ENCODE assay signal across 22 mouse cellular contexts in genomic region chr2:160891697-160892096, GRCm38 (mm10). TPM values are rescaled to one million over a fixed set of nuclear protein-coding genes. Genes with fewer than 3 reads are reported as not detected.
DNase-seq lines count a peak whose midpoint lies in the region; ATAC-seq and TF ChIP-seq lines count a peak whose summit lies in the region.
"Had no signal": no experiment of that assay in that cellular context is flagged by ENCODE, and none has a peak within 500 bp of the region (broad histone marks: within the 10 kb centered on the region; RNA-seq: fewer than 3 reads in every experiment).

No protein-coding gene starts in this region.

- H3K4me1 ChIP-seq in midbrain, embryonic 11.5 days (ENCODE audit: control insufficient read depth, insufficient read depth, low read length): peaks cover 3% of the 10 kb centered on the region; the same call in 1 of the 2 replicates
- peaks cover 9% of the 10 kb centered on the region for H3K4me1 ChIP-seq in midbrain, embryonic 14.5 days (ENCODE audit: control insufficient read depth, insufficient read depth, low read length)

- no peak for TF ChIP-seq POLR2A in myocyte (IDR thresholded peaks at IDR 0.05; ENCODE audit: insufficient read length, low read depth)

- H3K4me3 ChIP-seq in midbrain, embryonic 11.5 days (ENCODE audit: low read depth, low read length): no peak overlapping the region
- H3K4me3 ChIP-seq in midbrain, embryonic 14.5 days (replicated peaks; ENCODE audit: low read depth, low read length): no peak overlapping the region
- no peak overlapping the region for H3K4me3 ChIP-seq in myocyte
- H3K4me3 ChIP-seq: embryonic facial prominence, embryonic 10.5 days; forebrain, embryonic 10.5 days; heart, embryonic 12.5 days; hindbrain, embryonic 10.5 days; intestine, embryonic 15.5 days had no signal

- no peak overlapping the region for H3K4me2 ChIP-seq in midbrain, embryonic 11.5 days
- no peak overlapping the region for H3K4me2 ChIP-seq in midbrain, embryonic 14.5 days (ENCODE audit: low read length)
- H3K4me2 ChIP-seq in myocyte (ENCODE audit: low read depth): no peak overlapping the region
- H3K4me2 ChIP-seq: heart, embryonic 12.5 days; hindbrain, embryonic 14.5 days; intestine, embryonic 15.5 days had no signal

- no peaks in the 10 kb centered on the region for H3K79me2 ChIP-seq in myocyte (ENCODE audit: control insufficient read depth, insufficient read depth)

- WGBS in midbrain, embryonic 11.5 days: 83% methylated on average over 9 of the region's 9 CpGs
- WGBS in midbrain, embryonic 14.5 days: 87% methylated on average over 9 of the region's 9 CpGs

- DNase-seq in adrenal gland, adult (ENCODE audit: inconsistent age in 2 of 2, low spot score in 1 of 2): peak; percentile 50 to 85
- DNase-seq in adrenal gland, postnatal 4 days (ENCODE audit: low spot score in 2 of 2): no peak
- DNase-seq in midbrain, embryonic 11.5 days (ENCODE audit: low spot score, missing footprints): peak; percentile 57
- no peak for DNase-seq in midbrain, embryonic 14.5 days
- no peak for DNase-seq in gastrocnemius, postnatal 10 days
- DNase-seq in lung, postnatal 36 days: no peak
- no peak for DNase-seq in spleen, postnatal 14 days (ENCODE audit: low spot score in 2 of 2)
- DNase-seq: B cell, adult 2 months; cerebellum, adult 11-12 months; cerebellum, adult 9-11 months; cerebellum, postnatal 36 days; gastrocnemius, postnatal 14 days had no signal

- no peak for ATAC-seq in midbrain, embryonic 11.5 days (ENCODE audit: low FRiP score)
- ATAC-seq in midbrain, embryonic 14.5 days (ENCODE audit: low FRiP score, low TSS enrichment): no peak
- ATAC-seq: forebrain, embryonic 14.5 days; intestine, embryonic 15.5 days had no signal

- no peak overlapping the region for H3K9ac ChIP-seq in midbrain, embryonic 11.5 days (ENCODE audit: low read length)
- H3K9ac ChIP-seq in midbrain, embryonic 14.5 days (replicated peaks; ENCODE audit: low read length): no peak overlapping the region
- H3K9ac ChIP-seq: heart, embryonic 12.5 days; hindbrain, embryonic 14.5 days; intestine, embryonic 15.5 days had no signal

- H3K9me3 ChIP-seq in midbrain, embryonic 11.5 days (ENCODE audit: control insufficient read depth, low read length): no peaks in the 10 kb centered on the region
- no peaks in the 10 kb centered on the region for H3K9me3 ChIP-seq in midbrain, embryonic 14.5 days (ENCODE audit: control insufficient read depth, low read length)
- H3K9me3 ChIP-seq: embryonic facial prominence, embryonic 10.5 days; forebrain, embryonic 10.5 days; heart, embryonic 12.5 days; hindbrain, embryonic 10.5 days; intestine, embryonic 15.5 days had no signal

- H3K36me3 ChIP-seq in midbrain, embryonic 11.5 days (ENCODE audit: control insufficient read depth, insufficient read depth, low read length): no peaks in the 10 kb centered on the region
- no peaks in the 10 kb centered on the region for H3K36me3 ChIP-seq in midbrain, embryonic 14.5 days (ENCODE audit: control insufficient read depth, insufficient read depth, low read length)
- H3K36me3 ChIP-seq in myocyte (ENCODE audit: control insufficient read depth, insufficient read depth): no peaks in the 10 kb centered on the region
- H3K36me3 ChIP-seq: embryonic facial prominence, embryonic 10.5 days; forebrain, embryonic 10.5 days; heart, embryonic 12.5 days; hindbrain, embryonic 10.5 days; intestine, embryonic 15.5 days had no signal

- H3K27me3 ChIP-seq in midbrain, embryonic 11.5 days (ENCODE audit: control insufficient read depth, insufficient read depth, low read length): peaks cover 7% of the 10 kb centered on the region
- peaks cover 13% of the 10 kb centered on the region; the same call in 1 of the 2 replicates for H3K27me3 ChIP-seq in midbrain, embryonic 14.5 days (ENCODE audit: control insufficient read depth, insufficient read depth, low read length)
- no peaks in the 10 kb centered on the region for H3K27me3 ChIP-seq in myocyte (ENCODE audit: control insufficient read depth, insufficient read depth, insufficient read length)
- H3K27me3 ChIP-seq: intestine, embryonic 15.5 days had no signal

- H3ac ChIP-seq in myocyte (ENCODE audit: control insufficient read depth, insufficient read length): no peak overlapping the region

- H3K27ac ChIP-seq in midbrain, embryonic 11.5 days (ENCODE audit: low read depth, low read length): no peak overlapping the region
- H3K27ac ChIP-seq in midbrain, embryonic 14.5 days (replicated peaks; ENCODE audit: low read depth, low read length): no peak overlapping the region
- H3K27ac ChIP-seq: embryonic facial prominence, embryonic 10.5 days; forebrain, embryonic 10.5 days; hindbrain, embryonic 10.5 days; hindbrain, embryonic 14.5 days; intestine, embryonic 15.5 days had no signal

TF ChIP-seq in myocyte, 11 proteins besides CTCF, POLR2A, EP300 and RAD21:
- TF ChIP-seq MYOD1 (IDR thresholded peaks at IDR 0.05; ENCODE audit: control insufficient read depth in 1 of 3, insufficient read length in 2 of 3, low read depth in 2 of 3): peak in 2 of 3 experiments; percentile 80
- peak in 1 of 3 experiments; percentile 47 for TF ChIP-seq MYOG (IDR thresholded peaks at IDR 0.05; ENCODE audit: control insufficient read depth in 1 of 3, insufficient read depth in 1 of 3, insufficient read length in 2 of 3, low read depth in 2 of 3)
- no peak for TF ChIP-seq SRF (IDR thresholded peaks at IDR 0.05; ENCODE audit: control insufficient read depth, insufficient read length, low read depth)

RNA-seq across cellular contexts. Expression of gene Lpin3, which starts 11.2 kb away (rescaled TPM):
- total RNA-seq in adrenal gland, postnatal 4 days (2021): 10 to 100 TPM; 44.6 to 45.1 TPM
- 0.10 and 0.21 TPM in 2 replicates for polyA plus RNA-seq in midbrain, embryonic 11.5 days (2014; fragmentation: Nextera tagmentation; extraction: Ambion mirVana)
- 0.14 and 0.34 TPM in 2 replicates for polyA plus RNA-seq in midbrain, embryonic 14.5 days (2014; fragmentation: Nextera tagmentation; extraction: Ambion mirVana)
- 10.5 TPM for polyA plus RNA-seq in myocyte (2012; fragmentation: generic; extraction: Trizol)
- total RNA-seq in gastrocnemius, postnatal 10 days (2021): 10 to 100 TPM in 1 of 2 experiments, 1 to 10 TPM in 1; 9.7 to 11.3 TPM
- total RNA-seq: granulocyte monocyte progenitor cell, adult 5-6 weeks had no signal

RNA-seq across cellular contexts. Expression of gene Zhx3, which starts 18.9 kb away (rescaled TPM):
- total RNA-seq in adrenal gland, postnatal 4 days (2021): 10 to 100 TPM; 71.5 to 73.3 TPM
- 7.8 and 8.9 TPM in 2 replicates for polyA plus RNA-seq in midbrain, embryonic 11.5 days (2014; fragmentation: Nextera tagmentation; extraction: Ambion mirVana)
- polyA plus RNA-seq in midbrain, embryonic 14.5 days (2014; fragmentation: Nextera tagmentation; extraction: Ambion mirVana): 16.9 and 17.9 TPM in 2 replicates
- 6.1 TPM for polyA plus RNA-seq in myocyte (2012; fragmentation: generic; extraction: Trizol)
- total RNA-seq in gastrocnemius, postnatal 10 days (2021): 10 to 100 TPM; 53.3 to 57.6 TPM

RNA-seq across cellular contexts. Expression of gene Emilin3, which starts 20.4 kb away (rescaled TPM):
- 1 to 10 TPM; 1.7 to 1.8 TPM for total RNA-seq in adrenal gland, postnatal 4 days (2021)
- 2.6 and 2.9 TPM in 2 replicates for polyA plus RNA-seq in midbrain, embryonic 11.5 days (2014; fragmentation: Nextera tagmentation; extraction: Ambion mirVana)
- 0.30 and 0.45 TPM in 2 replicates for polyA plus RNA-seq in midbrain, embryonic 14.5 days (2014; fragmentation: Nextera tagmentation; extraction: Ambion mirVana)
- polyA plus RNA-seq in myocyte (2012; fragmentation: generic; extraction: Trizol): not detected
- 1 to 10 TPM; 6.9 to 8.2 TPM for total RNA-seq in gastrocnemius, postnatal 10 days (2021)
- total RNA-seq: granulocyte monocyte progenitor cell, adult 5-6 weeks; MEL had no signal

Comparison
In these comparisons a context has a peak if more than half of its experiments do, and no peak if none do; other contexts are left out.
1. DNase-seq: peak in adrenal gland, adult (2 of 2) and midbrain, embryonic 11.5 days (single experiment); none in adrenal gland, postnatal 4 days (0 of 2), midbrain, embryonic 14.5 days (single experiment), gastrocnemius, postnatal 10 days (single experiment), lung, postnatal 36 days (single experiment) and spleen, postnatal 14 days (0 of 2).